Mouse (Mus musculus) embryonic stem cell, embryonic (primary cell): ENCODE data around the gene Alkbh7.

Source experiments
- CTCF ChIA-PET, 4 experiments: fragments of 300-600 bp in 2 of 4; fragments of 350-600 bp in 2 of 4; sonication (Branson Sonifier 250); formaldehyde crosslinking; loops; one replicate each; lab custom pipeline; 2022; ENCODE audit warnings: inconsistent platforms in 2 of 4; lab: Charles Lee
- POLR2A ChIA-PET, 4 experiments: fragments of 300-600 bp in 2 of 4; fragments of 350-600 bp in 2 of 4; sonication (Branson Sonifier 250); formaldehyde crosslinking; loops; one replicate each; lab custom pipeline; 2022; ENCODE audit warnings: antibody characterized with exemption in 4 of 4, inconsistent platforms in 1 of 4; lab: Charles Lee

Gene Alkbh7

DNA sequence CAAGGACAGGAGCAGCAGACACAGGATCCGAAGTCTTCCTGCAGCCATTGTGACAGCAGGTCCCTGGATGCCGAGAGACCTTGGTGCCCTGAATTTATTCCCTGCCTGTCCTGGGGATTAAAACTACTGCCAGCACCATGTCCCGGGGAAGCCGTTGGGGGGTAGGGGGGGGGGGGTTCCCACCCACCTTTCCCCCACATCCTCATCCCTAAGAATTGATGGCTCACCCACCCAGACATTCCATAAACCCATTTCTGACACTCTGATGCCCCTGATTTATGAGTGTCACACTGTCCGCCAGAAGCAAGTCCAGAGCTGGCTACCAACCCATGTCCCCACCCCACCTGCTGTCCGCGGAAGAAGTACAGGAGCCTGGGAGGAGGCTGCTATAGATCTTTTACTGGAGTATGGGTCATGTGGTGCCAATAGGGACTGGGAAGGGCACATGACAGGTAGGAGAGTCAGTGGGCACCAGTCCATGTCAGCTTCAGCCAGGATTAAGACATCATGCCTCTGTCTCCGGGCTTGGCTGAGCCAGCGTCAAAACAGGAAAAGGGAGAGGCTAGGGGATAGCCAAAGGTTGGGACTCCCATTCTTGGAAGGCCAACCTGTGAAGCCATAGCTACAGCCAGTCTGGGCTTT is 3.0 kb downstream of the Alkbh7 start, which contains the start of gene Pspn:
Gene Pspn, minus strand, starts transcription at position 51 of the 642 bp plus-strand sequence.
- ChIA-PET CTCF (interaction anchor here in 1 of 4 experiments (1.1 to 1.2 kb wide), 2 partner anchors 61 to 96 kb away, joined by 3 to 7 read pairs; no protein-coding TSS in a partner anchor), POLR2A (interaction anchor here (0.9 to 6.6 kb wide), 13 partner anchors 6 to 167 kb away, joined by 3 to 121 read pairs (median 5); partner anchors contain the start of genes Gm17949 (in 4 of the 4), Gtf2f1 (in 4 of the 4), Clpp (in 2 of the 4) and Khsrp (in 2 of the 4))

DNA sequence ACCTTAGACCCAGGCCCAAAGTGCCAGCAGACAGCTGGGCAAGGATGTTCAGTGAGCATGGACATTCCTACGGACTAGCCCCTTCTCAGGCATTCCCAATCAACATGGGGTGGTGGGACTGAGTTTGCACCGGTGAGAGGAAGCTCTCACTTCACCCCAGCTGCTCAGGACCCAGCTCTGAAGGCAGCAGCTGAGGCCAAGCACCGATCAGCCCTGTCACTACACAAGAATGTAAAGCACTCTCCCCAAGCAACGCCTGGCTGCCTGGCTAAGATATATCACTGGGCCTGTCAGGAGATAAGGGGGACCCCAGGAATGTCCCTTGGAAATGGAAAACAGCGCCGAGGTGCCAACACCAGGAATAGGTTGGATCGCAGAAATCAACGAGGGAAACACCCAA is 4.1 kb downstream of the Alkbh7 start:
- ChIA-PET CTCF (interaction anchor here in 1 of 4 experiments (0.6 kb wide), 3 partner anchors 8 to 32 kb away, joined by 3 read pairs; no protein-coding TSS in a partner anchor), POLR2A (interaction anchor here in 3 of 4 experiments (0.5 to 6.6 kb wide), 15 partner anchors 9 to 355 kb away, joined by 3 to 121 read pairs (median 3); partner anchors contain the start of genes Gm17949 (in 2 of the 3), Gtf2f1 (in 2 of the 3), Khsrp (in 2 of the 3) and Ranbp3 (in 1 of the 3))

DNA sequence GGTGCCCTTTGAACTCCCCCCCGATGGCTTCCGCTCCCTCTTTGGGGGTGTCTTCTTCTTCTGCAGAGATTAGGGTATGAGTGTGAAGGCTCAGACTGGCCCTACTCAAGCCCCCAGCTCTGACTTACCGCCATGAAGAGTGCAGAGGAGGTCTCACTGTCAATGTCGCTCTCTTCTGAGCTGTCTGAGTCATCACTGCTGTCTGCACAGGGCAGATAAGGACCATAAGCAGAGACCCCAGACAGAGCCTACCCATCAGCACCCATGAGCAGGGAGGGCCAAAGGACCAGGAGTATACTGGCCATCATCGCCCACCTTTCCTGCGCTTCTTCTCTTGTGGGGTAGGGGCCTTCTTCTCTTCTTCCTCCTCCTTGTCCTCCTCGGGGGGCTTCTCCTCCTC is 6.9 kb downstream of the Alkbh7 start:
- POLR2A ChIA-PET, result interaction anchor here in 2 of 4 experiments (0.9 to 4.5 kb wide), 4 partner anchors 16 to 115 kb away, joined by 3 to 21 read pairs (median 11); partner anchors contain the start of gene Khsrp (in 1 of the 2)
- CTCF ChIA-PET, result interaction anchor here in 1 of 4 experiments (1.0 kb wide), 1 partner anchor 13 kb away, joined by 3 read pairs; no protein-coding TSS in a partner anchor

DNA sequence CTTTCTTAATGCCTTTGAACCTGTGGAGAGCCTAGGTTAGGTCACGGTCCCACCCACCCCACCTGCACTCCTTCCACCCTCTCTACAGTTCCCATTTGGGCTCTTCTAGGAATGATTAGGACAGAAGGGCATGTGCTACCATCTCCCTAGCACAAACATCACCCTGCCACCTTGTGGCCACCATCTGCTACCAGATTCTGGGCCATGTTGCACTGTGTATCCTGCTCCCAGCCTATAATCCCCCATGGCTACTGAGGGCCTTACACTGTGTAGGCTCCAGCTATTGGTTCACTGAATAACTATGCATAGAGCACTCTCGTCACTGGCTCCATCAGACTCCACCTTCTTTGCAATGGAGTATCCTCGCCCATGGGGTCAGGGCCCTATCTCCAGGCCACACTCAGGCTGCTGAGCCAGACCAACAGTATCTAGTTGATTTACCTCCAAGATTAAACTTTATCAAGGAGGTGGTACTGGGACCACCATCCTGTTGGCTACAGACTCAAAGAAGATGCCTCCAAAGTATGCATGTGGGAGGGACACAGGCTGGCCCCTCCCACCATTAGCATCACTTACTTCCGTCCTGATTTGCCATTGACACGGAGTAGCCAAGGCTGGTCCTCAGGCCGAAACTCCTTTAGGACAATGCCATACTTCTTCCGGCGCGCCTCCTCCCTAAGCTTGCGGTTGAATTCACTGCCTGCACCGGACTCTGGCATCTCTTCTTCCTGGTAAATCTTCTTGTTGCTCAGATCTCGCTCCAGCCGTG is 10.2 kb downstream of the Alkbh7 start:
- CTCF ChIA-PET, result interaction anchor here in 2 of 4 experiments (0.6 to 3.4 kb wide), 3 partner anchors 10 to 375 kb away, joined by 3 to 17 read pairs (median 4); partner anchors contain the start of gene Alkbh7 (in 2 of the 2)
- POLR2A ChIA-PET, result interaction anchor here in 3 of 4 experiments (0.7 to 4.5 kb wide), 13 partner anchors 9 to 455 kb away, joined by 3 to 31 read pairs (median 6); partner anchors contain the start of genes Alkbh7 (in 3 of the 3), Khsrp (in 3 of the 3), Clpp (in 1 of the 3) and Pspn (in 1 of the 3)

DNA sequence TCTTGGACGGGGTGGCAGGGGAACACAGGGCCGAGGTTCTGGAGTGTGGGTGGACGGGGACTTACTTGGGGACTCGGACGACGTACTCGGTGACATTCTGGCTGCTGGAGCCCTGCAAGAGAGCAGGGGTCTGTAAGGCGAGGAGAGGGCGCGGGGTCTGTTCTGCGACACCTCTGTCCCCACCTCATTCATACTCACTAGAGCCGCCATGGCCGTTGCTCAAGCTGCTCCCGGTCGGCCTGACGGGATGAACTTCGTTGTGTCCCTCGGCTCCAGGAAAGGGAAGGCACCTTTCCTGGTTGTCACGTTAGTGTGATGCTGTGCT is 13.7 kb downstream of the Alkbh7 start:
- ChIA-PET CTCF (interaction anchor here in 2 of 4 experiments (0.6 to 1.3 kb wide), 7 partner anchors 13 to 327 kb away, joined by 4 to 10 read pairs (median 5); partner anchors contain the start of genes Alkbh7 (in 2 of the 2) and Khsrp (in 1 of the 2)), POLR2A (interaction anchor here (0.5 to 2.9 kb wide), 91 partner anchors 8 to 932 kb away, joined by 3 to 122 read pairs (median 4); partner anchors contain the start of genes Pspn (in 4 of the 4), Alkbh7 (in 3 of the 4), Clpp (in 3 of the 4) and Khsrp (in 3 of the 4))

DNA sequence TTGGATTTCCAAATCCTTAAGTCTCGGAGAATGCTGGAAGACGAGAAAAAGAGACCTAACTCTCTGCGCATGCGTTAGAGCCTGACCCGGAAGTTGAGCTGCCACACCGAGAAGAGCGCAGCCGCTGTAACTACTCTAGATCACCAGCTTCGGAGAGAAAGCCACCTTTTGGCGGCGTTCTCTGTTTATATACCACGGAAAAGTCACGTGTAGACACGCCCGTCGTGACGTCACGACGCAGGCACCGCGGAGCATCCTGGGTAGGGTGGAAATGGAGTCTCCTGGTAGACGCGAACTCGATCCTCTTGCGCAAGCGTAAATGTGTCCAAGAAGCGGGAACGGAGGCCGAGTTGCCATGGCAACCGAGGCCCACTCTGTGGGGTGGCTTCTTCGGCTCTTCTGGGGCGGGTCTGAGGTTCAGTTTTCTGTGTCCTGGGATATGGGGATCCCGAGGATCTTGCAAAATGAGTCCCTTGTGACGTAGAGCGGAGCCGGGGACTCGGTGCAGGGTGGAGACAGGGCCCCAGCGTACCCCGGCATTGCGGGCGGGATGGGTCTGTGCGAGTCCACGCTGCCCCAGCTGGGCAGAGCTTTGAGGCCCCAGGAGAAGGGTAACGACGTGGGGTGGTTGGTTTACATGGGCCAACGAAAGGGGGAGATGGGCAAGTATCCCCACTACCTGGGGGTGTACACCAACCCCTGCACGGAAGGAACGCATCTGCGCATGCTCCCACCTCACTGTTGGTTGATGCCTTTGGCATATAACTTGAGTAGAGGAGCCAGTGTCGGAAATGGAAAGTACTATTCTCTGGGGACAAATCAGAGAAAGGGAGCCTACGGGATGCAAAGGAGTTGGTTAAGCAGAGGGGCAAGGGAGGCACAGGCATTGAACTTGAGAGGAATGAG is 14.3 kb downstream of the Alkbh7 start, which contains the start of the genes Gtf2f1 and Gm17949:
Gene Gtf2f1, minus strand, starts transcription at position 53 of the 906 bp plus-strand sequence.
Gene Gm17949, plus strand, starts transcription at position 234 of the 906 bp plus-strand sequence.
- POLR2A ChIA-PET, result interaction anchor here (0.5 to 2.9 kb wide), 92 partner anchors 9 to 932 kb away, joined by 3 to 122 read pairs (median 4); partner anchors contain the start of genes Pspn (in 4 of the 4), Alkbh7 (in 3 of the 4), Clpp (in 3 of the 4) and Khsrp (in 3 of the 4)
- CTCF ChIA-PET, result interaction anchor here in 3 of 4 experiments (0.6 to 1.3 kb wide), 8 partner anchors 14 to 326 kb away, joined by 4 to 10 read pairs (median 5); partner anchors contain the start of genes Alkbh7 (in 2 of the 3) and Khsrp (in 1 of the 3)

DNA sequence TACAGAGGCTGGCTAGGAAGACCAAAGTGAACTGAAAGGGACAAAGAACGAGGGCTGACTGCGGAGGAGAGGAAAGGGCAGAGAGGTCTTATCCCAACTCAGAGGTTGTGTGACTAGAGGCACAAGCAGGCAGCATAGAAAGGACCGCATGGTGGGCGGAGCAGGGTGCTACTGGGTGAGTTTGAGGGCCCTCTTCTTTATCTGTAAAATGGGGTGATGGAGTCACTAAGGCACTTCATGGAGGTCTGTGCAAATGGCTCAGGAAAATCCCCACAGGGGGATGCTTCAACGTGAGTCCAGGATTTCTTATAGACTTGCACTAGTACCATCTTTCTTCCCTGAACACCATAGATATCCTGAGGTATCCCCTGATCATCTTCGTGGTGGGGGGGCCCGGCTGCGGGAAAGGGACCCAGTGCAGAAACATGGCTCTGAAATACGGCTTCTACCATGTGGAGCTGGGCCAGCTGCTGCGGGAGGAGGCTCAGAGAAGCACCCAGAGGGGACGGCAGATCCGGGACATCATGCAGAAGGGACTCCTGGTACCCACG is 15.2 kb downstream of the Alkbh7 start:
- ChIA-PET CTCF (interaction anchor here in 1 of 4 experiments (0.7 kb wide), 1 partner anchor 195 kb away, joined by 3 read pairs; no protein-coding TSS in a partner anchor), POLR2A (interaction anchor here in 3 of 4 experiments (0.6 to 2.9 kb wide), 15 partner anchors 10 to 543 kb away, joined by 3 to 122 read pairs (median 4); partner anchors contain the start of genes Khsrp (in 2 of the 3), Pspn (in 2 of the 3) and Alkbh7 (in 1 of the 3))

DNA sequence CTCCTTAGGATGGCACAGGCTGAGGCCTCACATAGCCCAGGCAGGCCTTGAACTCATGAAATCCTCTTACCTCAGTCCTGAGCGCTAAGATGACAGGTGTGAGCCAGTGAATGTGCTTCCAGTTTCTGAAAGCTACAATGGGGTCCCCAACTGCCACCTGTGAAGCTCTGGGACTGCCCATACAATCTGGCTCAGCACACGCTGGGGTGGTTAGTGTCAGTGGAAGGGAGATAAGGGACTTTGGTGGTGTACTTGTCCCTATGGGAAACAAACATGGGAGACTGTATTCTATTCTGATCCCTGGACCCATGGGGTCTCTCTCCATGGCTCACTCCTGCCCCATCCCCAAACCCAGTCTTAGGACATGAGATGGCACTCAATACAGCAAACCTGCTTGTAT is 22.6 kb downstream of the Alkbh7 start:
- POLR2A ChIA-PET, result interaction anchor here in 3 of 4 experiments (0.6 to 7.8 kb wide), 13 partner anchors 8 to 40 kb away, joined by 3 to 100 read pairs (median 4); partner anchors contain the start of genes Gm17949 (in 3 of the 3), Gtf2f1 (in 3 of the 3), Khsrp (in 2 of the 3) and Alkbh7 (in 1 of the 3)
- CTCF ChIA-PET, result no interaction called here

DNA sequence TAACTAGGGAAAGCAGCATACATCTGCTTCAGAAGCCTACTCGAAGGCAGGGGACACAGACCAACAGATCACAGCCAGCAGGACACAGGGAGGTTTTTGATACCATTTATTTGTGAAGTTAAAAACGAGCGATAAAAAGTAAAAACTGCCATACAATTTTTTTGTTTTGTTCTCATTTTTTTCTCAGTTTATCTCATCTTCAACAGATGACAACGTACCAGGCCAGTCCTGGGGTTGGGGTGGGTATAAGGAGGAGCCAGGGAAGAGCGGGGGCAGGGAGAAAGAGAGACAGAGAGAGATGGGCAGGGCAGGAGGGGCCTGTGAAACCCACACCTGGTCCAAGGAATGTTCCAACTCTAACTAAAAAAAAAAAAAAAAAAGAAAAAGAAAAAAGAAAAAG is 23.8 kb downstream of the Alkbh7 start:
- CTCF ChIA-PET, result no interaction called here
- POLR2A ChIA-PET, result interaction anchor here in 2 of 4 experiments (1.3 to 7.8 kb wide), 5 partner anchors 9 to 41 kb away, joined by 3 to 100 read pairs (median 9); partner anchors contain the start of genes Khsrp (in 2 of the 2), Gm17949 (in 1 of the 2) and Gtf2f1 (in 1 of the 2)

DNA sequence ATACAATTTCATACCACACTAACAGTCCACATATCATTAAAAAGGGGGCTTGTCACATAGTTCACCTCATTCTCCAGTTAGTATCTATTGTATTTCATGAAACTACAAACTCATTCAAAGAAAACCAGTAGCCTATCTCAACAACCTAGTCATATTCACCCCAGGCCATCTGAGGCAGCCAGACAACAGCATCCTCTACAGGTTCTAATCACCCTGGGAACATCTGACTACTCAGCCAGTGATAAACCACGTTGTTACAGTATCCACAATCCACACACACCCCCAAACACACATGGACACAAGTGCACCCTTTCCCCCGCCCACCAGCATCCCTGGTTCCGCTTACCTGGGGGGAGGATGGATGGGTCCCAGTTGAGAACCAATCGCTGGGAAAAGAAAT is 30.3 kb downstream of the Alkbh7 start:
- POLR2A ChIA-PET, result interaction anchor here in 3 of 4 experiments (0.5 to 8.2 kb wide), 14 partner anchors 10 to 447 kb away, joined by 3 to 122 read pairs (median 8); partner anchors contain the start of genes Gm17949 (in 3 of the 3), Gtf2f1 (in 3 of the 3), Alkbh7 (in 1 of the 3) and Clpp (in 1 of the 3)
- CTCF ChIA-PET, result interaction anchor here in 1 of 4 experiments (1.1 kb wide), 1 partner anchor 11 kb away, joined by 3 read pairs; no protein-coding TSS in a partner anchor

DNA sequence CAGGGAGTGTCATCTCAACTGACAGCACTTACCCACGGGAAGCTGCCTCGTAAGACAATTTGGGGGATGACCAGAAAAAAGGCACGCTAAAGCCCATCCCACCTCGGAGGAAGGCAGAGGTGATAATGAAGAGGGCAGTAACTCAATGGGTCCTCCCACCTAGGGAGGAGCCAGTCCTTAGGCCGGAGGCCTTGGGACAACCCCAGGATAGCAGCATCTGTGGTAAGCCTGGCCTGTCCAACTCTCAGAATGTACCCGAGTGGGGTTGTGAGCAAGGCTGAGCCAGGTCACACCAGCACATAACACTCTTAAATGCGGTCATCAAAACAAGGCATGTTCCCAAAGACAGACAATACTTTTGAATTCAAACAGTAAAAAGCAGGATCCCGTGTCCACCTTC is 32.6 kb downstream of the Alkbh7 start:
- POLR2A ChIA-PET, result interaction anchor here in 2 of 4 experiments (0.6 to 8.2 kb wide), 16 partner anchors 10 to 237 kb away, joined by 3 to 122 read pairs (median 4); partner anchors contain the start of genes Alkbh7 (in 2 of the 2), Gm17949 (in 2 of the 2), Gtf2f1 (in 2 of the 2) and Clpp (in 1 of the 2)
- CTCF ChIA-PET, result interaction anchor here in 1 of 4 experiments (2.0 kb wide), 1 partner anchor 13 kb away, joined by 5 read pairs; no protein-coding TSS in a partner anchor

DNA sequence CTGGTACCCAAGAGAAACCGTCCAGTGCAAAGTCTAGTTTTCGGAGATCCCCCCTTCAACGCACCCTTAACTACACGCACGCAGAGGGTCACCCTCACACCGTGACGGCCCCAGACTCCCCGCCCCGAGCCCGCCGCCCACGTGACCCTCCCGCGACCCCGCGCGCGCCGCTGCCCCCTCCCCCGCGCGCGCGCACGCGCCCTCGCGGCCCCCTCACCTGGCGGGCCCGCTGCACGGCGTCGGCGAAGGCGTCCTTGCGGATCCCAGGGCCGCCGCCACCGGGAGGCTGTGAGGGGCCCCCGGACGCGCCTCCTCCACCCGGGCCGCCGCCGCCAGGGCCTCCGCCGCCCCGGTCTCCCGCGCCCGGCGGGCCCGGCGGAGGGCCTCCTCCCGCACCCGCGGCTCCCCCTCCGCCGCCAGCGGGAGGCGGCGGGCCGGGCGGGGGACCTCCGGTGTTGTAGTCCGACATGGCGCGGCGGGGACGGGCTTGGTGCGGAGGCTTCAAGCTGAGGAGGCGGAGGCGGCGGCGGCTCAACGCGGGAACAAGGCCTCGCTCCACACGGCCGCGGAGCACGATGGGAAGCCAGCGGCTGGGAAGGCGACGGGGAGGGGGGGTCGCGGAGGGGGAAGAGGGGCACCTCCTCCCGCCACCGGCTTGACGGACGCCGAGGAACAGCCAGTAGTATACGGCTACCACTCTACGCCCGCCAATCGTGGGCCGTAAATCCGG is 34.0 kb downstream of the Alkbh7 start, which contains the start of gene Khsrp:
Gene Khsrp, minus strand, starts transcription at position 592 of the 730 bp plus-strand sequence.
- ChIA-PET POLR2A (interaction anchor here (0.6 to 8.2 kb wide), 161 partner anchors 8 to 995 kb away, joined by 3 to 122 read pairs (median 4); partner anchors contain the start of genes Alkbh7 (in 3 of the 4), Clpp (in 3 of the 4), Crb3 (in 3 of the 4) and Gm17949 (in 3 of the 4)), CTCF (interaction anchor here in 3 of 4 experiments (0.6 to 2.3 kb wide), 20 partner anchors 10 to 304 kb away, joined by 3 to 25 read pairs (median 4); partner anchors contain the start of genes Alkbh7 (in 2 of the 3), Gpr108 (in 2 of the 3), Clpp (in 1 of the 3) and Gm17949 (in 1 of the 3))

DNA sequence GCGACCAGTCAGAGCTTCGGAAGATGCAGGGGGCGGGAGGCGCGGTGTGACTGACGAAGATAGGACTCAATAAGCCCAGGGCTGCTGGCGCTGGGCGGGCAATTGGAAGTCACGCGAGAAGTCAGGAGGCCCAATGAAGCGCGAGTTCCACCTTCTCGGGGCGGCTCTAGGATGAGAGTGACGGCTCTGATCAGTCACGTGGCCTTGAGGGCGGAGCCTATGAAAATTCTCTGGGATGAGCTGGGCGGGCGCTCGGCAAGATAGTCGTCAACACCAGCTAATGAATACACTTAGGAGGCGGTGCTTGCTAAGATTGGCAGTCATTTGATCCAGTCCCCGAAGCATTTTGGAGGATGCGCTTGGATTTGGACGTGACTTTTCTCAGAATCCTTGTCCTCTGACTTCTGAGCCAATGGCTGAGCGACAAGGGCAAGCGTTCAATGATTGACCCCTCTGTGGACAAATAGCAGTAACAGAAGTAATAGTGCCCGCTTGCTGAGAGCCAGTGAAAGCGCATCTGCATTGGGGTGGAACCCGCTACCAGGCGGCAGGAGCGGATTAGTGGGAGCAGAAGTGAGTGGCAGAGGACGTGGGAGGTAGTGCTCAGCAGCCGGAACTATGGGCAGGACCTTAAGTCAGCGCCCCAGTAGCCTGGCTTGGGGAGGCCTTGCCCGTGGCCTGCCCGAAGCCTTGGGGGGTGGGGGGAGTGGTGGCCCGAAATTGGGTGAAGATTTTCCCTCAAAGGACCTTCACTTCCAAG is 34.7 kb downstream of the Alkbh7 start:
- ChIA-PET CTCF (interaction anchor here in 3 of 4 experiments (0.5 to 2.3 kb wide), 22 partner anchors 9 to 303 kb away, joined by 3 to 25 read pairs (median 4); partner anchors contain the start of genes Alkbh7 (in 2 of the 3), Gpr108 (in 2 of the 3), Clpp (in 1 of the 3) and Gm17949 (in 1 of the 3)), POLR2A (interaction anchor here (0.6 to 8.2 kb wide), 161 partner anchors 9 to 995 kb away, joined by 3 to 122 read pairs (median 4); partner anchors contain the start of genes Alkbh7 (in 3 of the 4), Clpp (in 3 of the 4), Crb3 (in 3 of the 4) and Gm17949 (in 3 of the 4))
